Mouse (Mus musculus): ENCODE data around the gene Cyp4f18. TPM values are rescaled to one million over a fixed set of nuclear protein-coding genes. Genes with fewer than 3 reads are reported as not detected.

Gene Cyp4f18
- total RNA-seq, 2 experiments from 2014 or later, result 0.67 to 1.6 TPM

DNA sequence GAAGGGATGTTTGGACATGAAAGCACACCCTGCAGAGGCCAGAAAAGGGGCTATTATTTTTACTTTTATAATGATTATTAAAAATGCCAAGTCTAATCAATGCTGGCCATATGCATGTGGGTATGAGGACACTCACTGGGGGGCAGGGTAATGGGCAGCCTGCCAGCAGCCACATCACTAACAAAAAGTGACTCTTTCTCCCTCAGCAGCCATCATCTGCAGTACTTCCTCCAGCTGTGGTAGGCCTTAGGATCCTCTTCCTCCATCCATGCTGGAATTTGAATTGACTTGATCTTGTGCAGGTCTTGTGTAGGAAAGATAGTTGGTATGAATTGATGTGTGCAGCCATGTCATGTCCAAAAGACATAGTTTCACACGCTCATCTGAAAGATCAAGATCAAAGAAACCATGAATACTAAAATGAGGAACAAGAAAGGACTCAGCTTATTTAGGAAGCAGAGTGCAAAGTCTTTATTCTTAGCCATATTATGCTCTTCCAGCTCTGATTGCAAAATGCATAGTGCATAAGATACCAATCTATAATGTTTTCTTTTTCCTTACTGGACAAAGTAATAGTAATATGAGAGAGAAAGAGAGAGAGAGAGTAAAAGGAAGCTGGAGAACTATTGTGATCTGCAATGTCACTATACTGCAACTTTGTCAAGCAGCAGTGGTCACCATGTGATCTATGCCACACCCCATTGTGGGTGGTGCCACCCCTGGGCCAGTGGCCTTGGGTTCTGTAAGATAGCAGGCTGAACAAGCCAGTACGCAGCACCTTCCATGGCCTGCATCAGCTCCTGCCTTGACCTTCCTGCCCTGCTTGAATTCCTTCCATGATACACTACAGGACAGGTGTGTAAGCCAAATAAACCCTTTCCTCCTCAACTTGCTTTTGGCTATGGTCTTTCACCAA lies 68.9 kb downstream of the Cyp4f18 start:
- DNase-seq, result no peak
- intact Hi-C loops (cut with DNase I), result no loop called here

Other genes with a start within 250 kb of the Cyp4f18 start
- gene Zfp709, start 127.6 kb downstream of the Cyp4f18 start, total RNA-seq (2021), result 1 to 10 TPM; 6.2 to 6.9 TPM
- 1 to 10 TPM; 2.4 to 5.5 TPM for gene Zfp882, start 101.0 kb downstream of the Cyp4f18 start, total RNA-seq (2021)
- gene Zfp617, start 101.0 kb downstream of the Cyp4f18 start, total RNA-seq (2021), result 10 to 100 TPM; 25.1 to 25.2 TPM
- 1 to 10 TPM; 7.0 TPM for gene Zfp961, start 58.6 kb downstream of the Cyp4f18 start, total RNA-seq (2021)
- gene Olfr372, start 31.6 kb upstream of the Cyp4f18 start, total RNA-seq (2021), result not detected
- gene Olfr373, start 73.6 kb upstream of the Cyp4f18 start, total RNA-seq (2021), result not detected
- not detected for gene Olfr374, start 97.4 kb upstream of the Cyp4f18 start, total RNA-seq (2021)
- 10 to 100 TPM; 86.3 to 97.2 TPM for gene Tpm4, start 125.3 kb upstream of the Cyp4f18 start, total RNA-seq (2021)
- 10 to 100 TPM; 18.6 to 26.0 TPM for gene Rab8a, start 151.6 kb upstream of the Cyp4f18 start, total RNA-seq (2021)
- gene Hsh2d, start 180.0 kb upstream of the Cyp4f18 start, total RNA-seq (2021), result not detected
- gene Cib3, start 203.2 kb upstream of the Cyp4f18 start, total RNA-seq (2021), result under 1 TPM in 1 of 2 experiments, not detected in 1; 0.57 TPM
- gene Gm11034, start 204.0 kb upstream of the Cyp4f18 start, total RNA-seq (2021), result not detected
- 10 to 100 TPM; 21.2 to 25.0 TPM for gene Fam32a, start 210.1 kb upstream of the Cyp4f18 start, total RNA-seq (2021)
- gene Ap1m1, start 230.4 kb upstream of the Cyp4f18 start, total RNA-seq (2021), result 10 to 100 TPM; 49.4 to 49.6 TPM

All from heart, postnatal 36 days (tissue).